Mouse (Mus musculus) heart, embryonic 13.5 days (tissue): Measurements from ENCODE around the gene Ndufb6. TPM values are rescaled to one million over a fixed set of nuclear protein-coding genes. Genes with fewer than 3 reads are reported as not detected.

Experiments used
- ATAC-seq: fragments of 200-750 bp; cut with Nextera tagmentation; 2 replicates; pipeline ENCODE4 v1.8.0; 2017; ENCODE audit warnings: moderate TSS enrichment; ENCODE audit not compliant: insufficient number of reproducible peaks, low FRiP score, low TSS enrichment; ENCODE audit errors: extremely low read depth
- H3K27ac ChIP-seq: fragments of 300-500 bp; sonication (generic); replicated peaks from 2 replicates; pipeline ENCODE4 v1.5.1; 2015; ENCODE audit warnings: moderate library complexity, mild to moderate bottlenecking, inconsistent platforms
- H3K27me3 ChIP-seq: fragments of 300-500 bp; sonication (generic); replicated peaks from 2 replicates; pipeline ENCODE4 v1.6.1; 2015; ENCODE audit warnings: mild to moderate bottlenecking, inconsistent platforms
- H3K36me3 ChIP-seq: fragments of 300-500 bp; sonication (generic); 2 replicates; pipeline ENCODE4 v1.6.1; 2015; ENCODE audit warnings: mild to moderate bottlenecking, inconsistent platforms
- H3K4me1 ChIP-seq: fragments of 300-500 bp; sonication (generic); 2 replicates; pipeline ENCODE4 v1.6.1; 2015; ENCODE audit warnings: inconsistent platforms
- H3K4me2 ChIP-seq: fragments of 300-500 bp; sonication (generic); 2 replicates; pipeline ENCODE4 v1.6.1; 2015; ENCODE audit warnings: inconsistent platforms, mild to moderate bottlenecking, moderate library complexity
- H3K4me3 ChIP-seq: fragments of 300-500 bp; sonication (generic); 2 replicates; pipeline ENCODE4 v1.5.1; 2015; ENCODE audit warnings: moderate library complexity, mild to moderate bottlenecking, inconsistent platforms
- H3K9ac ChIP-seq: fragments of 300-500 bp; sonication (generic); 2 replicates; pipeline ENCODE4 v1.6.1; 2015; ENCODE audit warnings: inconsistent platforms, mild to moderate bottlenecking, moderate library complexity
- H3K9me3 ChIP-seq: fragments of 300-500 bp; sonication (generic); 2 replicates; pipeline ENCODE4 v1.6.1; 2016; ENCODE audit warnings: inconsistent platforms
- WGBS: fragments of 180-500 bp; shearing (Covaris S2); methylation state at CpG from one replicate; pipeline ENCODE4 v1.1.7; 2015; ENCODE audit warnings: mixed read lengths; 5-methylcytosine and 5-hydroxymethylcytosine counted together
- polyA plus RNA-seq: library from polyadenylated mRNA; unstranded; fragments of >200 nt; fragmentation: Nextera tagmentation; extraction: Ambion mirVana; gene quantifications from 2 replicates; pipeline ENCODE4 v1.2.1, GENCODE M21; 2015

Ndufb6 gene
- polyA plus RNA-seq = 469 and 539 TPM in 2 replicates

- Histone ChIP-seq H3K9ac (peak within 1 kb of the TSS; percentile 96), H3K4me1 (peaks cover 10% of the 10 kb centered on the region), H3K4me2 (peak within 1 kb of the TSS; percentile 88), H3K4me3 (peak within 1 kb of the TSS; percentile 90), H3K36me3 (peaks cover 24% of the 10 kb centered on the region), H3K27me3 (no peaks in the 10 kb centered on the region), H3K9me3 (no peaks in the 10 kb centered on the region), H3K27ac (peak within 1 kb of the TSS; percentile 91)
- ATAC-seq = peak; percentile 90
- under 1% methylated on average over 36 of the region's 36 CpGs for WGBS
Observed at GRCm38 (mm10) chr4:40279276-40279900, at the start of gene Ndufb6. TSS of gene Ndufb6 (minus strand) at chr4:40279421.

- Histone ChIP-seq H3K4me3 (no peak overlapping the region), H3K4me1 (peaks cover 9% of the 10 kb centered on the region), H3K9ac (no peak overlapping the region), H3K4me2 (no peak overlapping the region), H3K36me3 (no peaks in the 10 kb centered on the region), H3K27me3 (no peaks in the 10 kb centered on the region), H3K27ac (no peak overlapping the region), H3K9me3 (no peaks in the 10 kb centered on the region)
- WGBS = 78% methylated on average over 3 of the region's 3 CpGs
- ATAC-seq = no peak
Observed at GRCm38 (mm10) chr4:40327161-40327560, 47.9 kb upstream of the Ndufb6 start.

- Histone ChIP-seq H3K27me3 (no peaks in the 10 kb centered on the region), H3K27ac (no peak overlapping the region), H3K9me3 (no peaks in the 10 kb centered on the region), H3K4me2 (no peak overlapping the region), H3K4me3 (no peak overlapping the region), H3K36me3 (no peaks in the 10 kb centered on the region), H3K4me1 (peaks cover 4% of the 10 kb centered on the region), H3K9ac (no peak overlapping the region)
- 70% methylated on average over 7 of the region's 7 CpGs for WGBS
- ATAC-seq = no peak
Observed at GRCm38 (mm10) chr4:40324620-40325019, 45.4 kb upstream of the Ndufb6 start.

GRCm38 (mm10) chr4:40317404-40317803, 38.2 kb upstream of the Ndufb6 start:
- Histone ChIP-seq H3K4me2 (no peak overlapping the region), H3K4me1 (no peaks in the 10 kb centered on the region), H3K9me3 (no peaks in the 10 kb centered on the region), H3K27me3 (no peaks in the 10 kb centered on the region), H3K9ac (no peak overlapping the region), H3K4me3 (no peak overlapping the region), H3K36me3 (no peaks in the 10 kb centered on the region), H3K27ac (no peak overlapping the region)
- no peak for ATAC-seq
- WGBS = 74% methylated on average over 3 of the region's 3 CpGs

GRCm38 (mm10) chr4:40313026-40313425, 33.8 kb upstream of the Ndufb6 start:
- Histone ChIP-seq H3K27ac (no peak overlapping the region), H3K36me3 (no peaks in the 10 kb centered on the region), H3K4me2 (no peak overlapping the region), H3K9ac (no peak overlapping the region), H3K9me3 (no peaks in the 10 kb centered on the region), H3K27me3 (no peaks in the 10 kb centered on the region; the same call in 1 of the 2 replicates), H3K4me3 (no peak overlapping the region), H3K4me1 (no peaks in the 10 kb centered on the region)
- ATAC-seq = no peak
- WGBS = 73% methylated on average over 6 of the region's 6 CpGs

- Histone ChIP-seq H3K9ac (no peak overlapping the region), H3K4me1 (no peaks in the 10 kb centered on the region), H3K4me3 (no peak overlapping the region), H3K36me3 (no peaks in the 10 kb centered on the region), H3K9me3 (no peaks in the 10 kb centered on the region), H3K4me2 (no peak overlapping the region), H3K27ac (no peak overlapping the region), H3K27me3 (no peaks in the 10 kb centered on the region; the same call in 1 of the 2 replicates)
- ATAC-seq = no peak
- 62% methylated on average over 1 of the region's 1 CpGs for WGBS
Observed at GRCm38 (mm10) chr4:40312213-40312612, 33.0 kb upstream of the Ndufb6 start.

- H3K9me3 ChIP-seq = no peaks in the 10 kb centered on the region
- no peak for ATAC-seq
- H3K36me3 ChIP-seq = no peaks in the 10 kb centered on the region
- no peak overlapping the region for H3K4me3 ChIP-seq
- no peak overlapping the region for H3K9ac ChIP-seq
- H3K27me3 ChIP-seq = no peaks in the 10 kb centered on the region; the same call in 1 of the 2 replicates
- H3K4me1 ChIP-seq = no peaks in the 10 kb centered on the region
- WGBS = 74% methylated on average over 11 of the region's 11 CpGs
- H3K4me2 ChIP-seq = no peak overlapping the region
- H3K27ac ChIP-seq = no peak overlapping the region
Observed at GRCm38 (mm10) chr4:40310796-40311383, 31.7 kb upstream of the Ndufb6 start.

GRCm38 (mm10) chr4:40309682-40310081, 30.5 kb upstream of the Ndufb6 start:
- no peaks in the 10 kb centered on the region for H3K9me3 ChIP-seq
- no peak for ATAC-seq
- no peak overlapping the region for H3K4me2 ChIP-seq
- no peak overlapping the region for H3K27ac ChIP-seq
- no peak overlapping the region for H3K4me3 ChIP-seq
- no peaks in the 10 kb centered on the region for H3K36me3 ChIP-seq
- H3K9ac ChIP-seq = no peak overlapping the region
- H3K4me1 ChIP-seq = no peaks in the 10 kb centered on the region
- peaks cover 3% of the 10 kb centered on the region; the same call in 1 of the 2 replicates for H3K27me3 ChIP-seq

GRCm38 (mm10) chr4:40302445-40303125, 23.4 kb upstream of the Ndufb6 start:
- Histone ChIP-seq H3K36me3 (no peaks in the 10 kb centered on the region), H3K4me1 (peaks cover 13% of the 10 kb centered on the region; the same call in 1 of the 2 replicates), H3K4me3 (no peak overlapping the region), H3K27ac (no peak overlapping the region), H3K9ac (no peak overlapping the region), H3K9me3 (no peaks in the 10 kb centered on the region), H3K27me3 (peaks cover 24% of the 10 kb centered on the region; the same call in 1 of the 2 replicates), H3K4me2 (no peak overlapping the region)
- ATAC-seq = no peak
- 59% methylated on average over 10 of the region's 10 CpGs for WGBS

- WGBS = 8% methylated on average over 16 of the region's 16 CpGs
- Histone ChIP-seq H3K9ac (peak overlapping the region; percentile 56; the same call in 1 of the 2 replicates), H3K4me1 (peaks cover 13% of the 10 kb centered on the region; the same call in 1 of the 2 replicates), H3K4me3 (peak overlapping the region; percentile 21), H3K9me3 (no peaks in the 10 kb centered on the region), H3K36me3 (no peaks in the 10 kb centered on the region), H3K4me2 (peak overlapping the region; percentile 62), H3K27ac (no peak overlapping the region), H3K27me3 (peaks cover 24% of the 10 kb centered on the region; the same call in 1 of the 2 replicates)
- ATAC-seq = no peak
Observed at GRCm38 (mm10) chr4:40301076-40301789, 22.0 kb upstream of the Ndufb6 start.

- 17% methylated on average over 5 of the region's 5 CpGs for WGBS
- Histone ChIP-seq H3K27me3 (peaks cover 15% of the 10 kb centered on the region; the same call in 1 of the 2 replicates), H3K4me3 (no peak overlapping the region), H3K9ac (no peak overlapping the region), H3K4me1 (peaks cover 13% of the 10 kb centered on the region; the same call in 1 of the 2 replicates), H3K36me3 (no peaks in the 10 kb centered on the region), H3K27ac (no peak overlapping the region), H3K9me3 (peaks cover 4% of the 10 kb centered on the region), H3K4me2 (no peak overlapping the region)
- ATAC-seq = no peak
Observed at GRCm38 (mm10) chr4:40299169-40299568, 19.9 kb upstream of the Ndufb6 start.
